Mouse (Mus musculus): Measurements from ENCODE around the gene Plekhj1. TPM values are rescaled to one million over a fixed set of nuclear protein-coding genes. Genes with fewer than 3 reads are reported as not detected.

Plekhj1 gene
- polyA plus RNA-seq, 1 experiment: 73.5 TPM

DNA sequence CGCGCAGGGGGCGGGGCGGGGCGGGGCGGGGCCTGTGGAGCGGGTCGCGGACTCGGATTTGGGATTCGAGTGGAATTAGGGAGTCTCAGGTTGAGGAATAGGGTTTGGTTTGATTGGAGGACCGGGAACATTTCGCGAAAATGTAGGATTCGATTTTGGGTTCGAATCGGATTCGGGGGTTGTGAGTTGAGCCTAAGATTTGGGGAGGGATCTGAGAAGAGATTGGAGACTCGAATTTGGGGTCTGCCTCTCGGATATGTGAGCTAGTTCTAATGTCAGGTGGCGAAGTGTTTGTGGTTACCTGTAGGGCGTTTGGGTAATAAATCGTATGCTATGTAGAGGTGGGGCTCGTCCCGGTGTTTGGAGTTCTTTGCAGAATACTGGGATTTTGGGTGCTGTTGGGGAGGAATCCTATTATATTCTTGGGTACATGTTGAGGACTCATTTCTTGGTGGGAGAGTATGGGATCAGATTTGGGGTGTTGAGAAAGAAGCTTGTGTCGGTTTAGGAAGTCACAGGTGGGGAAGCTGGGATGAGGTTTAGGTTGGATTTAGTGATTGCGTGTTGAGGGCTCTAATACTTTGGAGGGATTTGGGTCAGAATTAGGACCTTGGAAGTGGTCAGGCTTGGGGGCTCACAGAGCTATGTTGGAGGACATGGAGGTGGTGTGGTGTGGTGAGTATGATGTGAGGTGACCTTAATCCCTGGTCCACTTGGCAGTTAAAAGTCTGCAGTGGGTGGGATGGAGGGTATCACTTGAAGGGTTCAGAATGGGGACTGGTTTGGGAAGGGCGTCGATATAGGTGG is 28.8 kb upstream of the Plekhj1 start:
- Histone ChIP-seq H3K27me3 (ENCODE audit: control insufficient read depth, insufficient read depth, low read length, poor library complexity, severe bottlenecking) (no peaks in the 10 kb centered on the region), H3K4me1 (ENCODE audit: control insufficient read depth, insufficient read depth, low read length) (no peaks in the 10 kb centered on the region), H3K36me3 (ENCODE audit: control insufficient read depth, insufficient read depth, low read length, poor library complexity, severe bottlenecking) (peaks cover 3% of the 10 kb centered on the region), H3K9ac (ENCODE audit: low read depth, poor library complexity, severe bottlenecking) (peak overlapping the region; percentile 88), H3K9me3 (replicated peaks; ENCODE audit: control insufficient read depth, insufficient read depth, low read length, poor library complexity, severe bottlenecking) (no peaks in the 10 kb centered on the region), H3K4me3 (ENCODE audit: low read depth, low read length) (peak overlapping the region; percentile 93), H3K27ac (ENCODE audit: insufficient read depth, low read length) (no peak overlapping the region)
- TF ChIP-seq CTCF (IDR thresholded peaks at IDR 0.05; ENCODE audit: low read depth, low read length) (no peak), EP300 (IDR thresholded peaks at IDR 0.05; ENCODE audit: insufficient read depth, low read depth, low read length) (no peak), POLR2A (IDR thresholded peaks at IDR 0.05; ENCODE audit: insufficient read depth, low read length) (no peak)

DNA sequence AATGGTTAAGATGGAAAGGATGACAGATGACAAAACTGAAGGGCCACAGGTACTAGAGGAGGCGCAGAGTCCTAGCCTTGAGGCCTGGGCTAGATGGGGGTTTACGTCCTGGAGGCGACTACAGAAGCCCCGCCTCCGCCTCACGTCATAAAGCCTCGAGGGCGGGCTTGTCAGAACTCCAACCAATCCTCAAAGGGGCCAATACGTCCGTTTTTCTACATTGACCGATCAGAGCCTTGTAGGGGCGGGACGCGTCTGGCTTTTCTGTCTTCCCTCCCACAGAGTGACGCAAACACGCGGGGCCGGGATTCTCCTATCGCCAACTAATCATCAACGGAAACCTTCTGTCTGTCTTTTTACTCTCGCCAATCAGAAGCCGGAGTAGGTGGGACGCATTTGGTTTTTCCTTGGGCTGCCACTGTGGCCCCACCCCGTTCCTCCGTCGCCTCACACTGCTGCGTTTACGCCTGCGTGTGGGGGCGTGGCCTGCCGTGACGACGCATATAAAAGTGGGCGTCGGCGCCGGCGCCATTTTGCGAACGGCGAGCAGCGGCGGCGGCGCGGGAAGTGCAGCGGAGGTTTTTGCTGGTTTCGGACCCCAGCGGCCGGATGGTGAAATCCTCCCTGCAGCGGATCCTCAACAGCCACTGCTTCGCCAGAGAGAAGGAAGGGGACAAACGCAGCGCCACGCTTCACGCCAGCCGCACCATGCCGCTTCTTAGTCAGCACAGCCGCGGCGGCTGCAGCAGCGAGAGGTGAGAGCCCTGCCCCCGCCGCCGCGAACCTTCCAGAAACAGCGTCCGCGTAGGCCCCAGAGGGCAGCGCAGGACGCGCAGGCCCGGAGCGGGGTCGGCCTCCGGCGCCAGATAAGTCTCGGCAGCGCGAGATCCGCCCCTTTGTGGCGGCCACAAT is 28.0 kb upstream of the Plekhj1 start, which contains the start of gene Oaz1:
Gene Oaz1, plus strand, starts transcription at position 506 of the 912 bp plus-strand sequence.
- Histone ChIP-seq H3K27me3 (ENCODE audit: control insufficient read depth, insufficient read depth, low read length, poor library complexity, severe bottlenecking) (no peaks in the 10 kb centered on the region), H3K36me3 (ENCODE audit: control insufficient read depth, insufficient read depth, low read length, poor library complexity, severe bottlenecking) (peaks cover 3% of the 10 kb centered on the region), H3K4me1 (ENCODE audit: control insufficient read depth, insufficient read depth, low read length) (no peaks in the 10 kb centered on the region), H3K27ac (ENCODE audit: insufficient read depth, low read length) (no peak within 1 kb of the TSS), H3K9me3 (replicated peaks; ENCODE audit: control insufficient read depth, insufficient read depth, low read length, poor library complexity, severe bottlenecking) (no peaks in the 10 kb centered on the region), H3K4me3 (ENCODE audit: low read depth, low read length) (peak within 1 kb of the TSS; percentile 93), H3K9ac (ENCODE audit: low read depth, poor library complexity, severe bottlenecking) (peak within 1 kb of the TSS; percentile 88)
- TF ChIP-seq CTCF (IDR thresholded peaks at IDR 0.05; ENCODE audit: low read depth, low read length) (no peak), POLR2A (IDR thresholded peaks at IDR 0.05; ENCODE audit: insufficient read depth, low read length) (peak; percentile 76), EP300 (IDR thresholded peaks at IDR 0.05; ENCODE audit: insufficient read depth, low read depth, low read length) (no peak; the same call in 1 of the 2 replicates)

- no peak overlapping the region for H3K9ac ChIP-seq (ENCODE audit: low read depth, poor library complexity, severe bottlenecking)
Measured at GRCm38 (mm10) chr10:80824827-80825226, 26.4 kb upstream of the Plekhj1 start.

GRCm38 (mm10) chr10:80823847-80824643 is 25.6 kb upstream of the Plekhj1 start:
- H3K9ac ChIP-seq (ENCODE audit: low read depth, poor library complexity, severe bottlenecking): peak overlapping the region; percentile 30
- H3K9me3 ChIP-seq (replicated peaks; ENCODE audit: control insufficient read depth, insufficient read depth, low read length, poor library complexity, severe bottlenecking): no peaks in the 10 kb centered on the region
- H3K27ac ChIP-seq (ENCODE audit: insufficient read depth, low read length): 0 out of 2 replicates have a peak overlapping the region, but pooled peaks have one; percentile 0
- peaks cover 3% of the 10 kb centered on the region for H3K36me3 ChIP-seq (ENCODE audit: control insufficient read depth, insufficient read depth, low read length, poor library complexity, severe bottlenecking)
- no peaks in the 10 kb centered on the region for H3K27me3 ChIP-seq (ENCODE audit: control insufficient read depth, insufficient read depth, low read length, poor library complexity, severe bottlenecking)
- TF ChIP-seq POLR2A (IDR thresholded peaks at IDR 0.05; ENCODE audit: insufficient read depth, low read length) (no peak), CTCF (IDR thresholded peaks at IDR 0.05; ENCODE audit: low read depth, low read length) (no peak), EP300 (IDR thresholded peaks at IDR 0.05; ENCODE audit: insufficient read depth, low read depth, low read length) (no peak)
- H3K4me1 ChIP-seq (ENCODE audit: control insufficient read depth, insufficient read depth, low read length): no peaks in the 10 kb centered on the region
- H3K4me3 ChIP-seq (ENCODE audit: low read depth, low read length): no peak overlapping the region

More at GRCm38 (mm10) chr10:80824827-80825226, 26.4 kb upstream of the Plekhj1 start:
- TF ChIP-seq CTCF (IDR thresholded peaks at IDR 0.05; ENCODE audit: low read depth, low read length) (no peak), EP300 (IDR thresholded peaks at IDR 0.05; ENCODE audit: insufficient read depth, low read depth, low read length) (no peak), POLR2A (IDR thresholded peaks at IDR 0.05; ENCODE audit: insufficient read depth, low read length) (no peak)
- peaks cover 3% of the 10 kb centered on the region for H3K36me3 ChIP-seq (ENCODE audit: control insufficient read depth, insufficient read depth, low read length, poor library complexity, severe bottlenecking)
- no peaks in the 10 kb centered on the region for H3K9me3 ChIP-seq (replicated peaks; ENCODE audit: control insufficient read depth, insufficient read depth, low read length, poor library complexity, severe bottlenecking)
- no peaks in the 10 kb centered on the region for H3K27me3 ChIP-seq (ENCODE audit: control insufficient read depth, insufficient read depth, low read length, poor library complexity, severe bottlenecking)
- no peak overlapping the region for H3K4me3 ChIP-seq (ENCODE audit: low read depth, low read length)
- no peak overlapping the region for H3K27ac ChIP-seq (ENCODE audit: insufficient read depth, low read length)
- no peaks in the 10 kb centered on the region for H3K4me1 ChIP-seq (ENCODE audit: control insufficient read depth, insufficient read depth, low read length)

DNA sequence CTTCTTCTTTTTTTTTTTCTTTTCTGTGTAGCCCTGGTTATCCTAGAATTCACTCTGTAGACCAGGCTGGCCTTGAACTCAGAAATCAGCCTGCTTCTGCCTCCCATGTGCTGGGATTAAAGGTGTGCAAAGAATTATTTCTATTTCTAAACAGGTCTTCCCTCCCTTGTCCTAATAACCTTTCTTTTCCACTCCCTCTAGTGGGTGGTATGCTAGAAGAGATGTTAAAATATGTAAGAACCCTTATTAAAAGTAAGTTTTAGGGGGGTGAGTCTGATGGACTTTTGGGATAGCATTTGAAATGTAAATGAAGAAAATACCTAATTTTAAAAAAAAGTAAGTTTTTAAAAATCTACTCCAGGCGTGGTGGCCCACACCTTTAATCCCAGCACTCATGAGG is 24.9 kb upstream of the Plekhj1 start:
- Histone ChIP-seq H3K9ac (ENCODE audit: low read depth, poor library complexity, severe bottlenecking) (no peak overlapping the region), H3K9me3 (replicated peaks; ENCODE audit: control insufficient read depth, insufficient read depth, low read length, poor library complexity, severe bottlenecking) (no peaks in the 10 kb centered on the region), H3K36me3 (ENCODE audit: control insufficient read depth, insufficient read depth, low read length, poor library complexity, severe bottlenecking) (peaks cover under 1% of the 10 kb centered on the region; the same call in 1 of the 2 replicates), H3K27me3 (ENCODE audit: control insufficient read depth, insufficient read depth, low read length, poor library complexity, severe bottlenecking) (no peaks in the 10 kb centered on the region), H3K4me3 (ENCODE audit: low read depth, low read length) (no peak overlapping the region), H3K27ac (ENCODE audit: insufficient read depth, low read length) (no peak overlapping the region), H3K4me1 (ENCODE audit: control insufficient read depth, insufficient read depth, low read length) (no peaks in the 10 kb centered on the region)
- TF ChIP-seq POLR2A (IDR thresholded peaks at IDR 0.05; ENCODE audit: insufficient read depth, low read length): no peak
- TF ChIP-seq CTCF (IDR thresholded peaks at IDR 0.05; ENCODE audit: low read depth, low read length): no peak
- TF ChIP-seq EP300 (IDR thresholded peaks at IDR 0.05; ENCODE audit: insufficient read depth, low read depth, low read length): no peak

Data from ES-Bruce4 (cell line).